Mouse (Mus musculus): ENCODE data around the gene Dnm3. TPM values are rescaled to one million over a fixed set of nuclear protein-coding genes. Genes with fewer than 3 reads are reported as not detected.

The Dnm3 gene
- polyA plus RNA-seq, 1 experiment from 2014 or later = 5.2 TPM

DNA sequence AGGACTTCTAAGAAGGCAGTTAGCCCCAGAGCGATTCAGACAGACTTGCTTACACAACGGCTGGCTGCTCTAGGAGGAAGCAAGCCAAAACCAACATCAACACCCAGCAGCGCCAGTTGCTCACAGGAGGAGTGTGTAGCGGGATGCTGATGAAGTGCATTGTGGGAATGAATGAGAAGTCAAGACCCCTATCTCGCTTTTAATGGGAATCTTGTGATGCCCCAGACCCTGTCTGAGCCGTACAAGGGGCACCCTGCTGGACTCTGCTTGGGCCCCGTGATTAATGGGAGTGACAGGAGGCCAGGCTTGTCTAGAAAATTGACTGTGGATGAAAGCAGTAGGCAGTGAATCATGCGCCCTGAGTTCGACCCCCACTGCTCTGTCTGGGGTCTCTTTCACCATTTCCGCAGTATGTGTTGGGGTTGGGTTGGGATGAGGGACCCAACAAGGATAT, 439.8 kb downstream of the Dnm3 start:
- peak overlapping the region; percentile 70 for H3K27ac ChIP-seq (ENCODE audit: low read length)
- peaks cover 35% of the 10 kb centered on the region for H3K4me1 ChIP-seq (ENCODE audit: control insufficient read depth, insufficient read depth, low read length)
- no peaks in the 10 kb centered on the region for H3K27me3 ChIP-seq (replicated peaks; ENCODE audit: control insufficient read depth, insufficient read depth, low read length)
- H3K9ac ChIP-seq (ENCODE audit: low read depth, low read length) = no peak overlapping the region
- 0 out of 2 replicates have a peak, but pooled peaks have one; percentile 14 for ATAC-seq
- no peak overlapping the region for H3K4me2 ChIP-seq (ENCODE audit: low read depth, low read length)
- H3K9me3 ChIP-seq (ENCODE audit: control insufficient read depth, low read length) = no peaks in the 10 kb centered on the region
- H3K36me3 ChIP-seq (ENCODE audit: control insufficient read depth, insufficient read depth, low read length) = no peaks in the 10 kb centered on the region
- no peak overlapping the region for H3K4me3 ChIP-seq (ENCODE audit: low read length)
- 60% methylated on average over 10 of the region's 10 CpGs for WGBS

GRCm38 (mm10) chr1:162037185-162037765, 440.6 kb downstream of the Dnm3 start:
- Histone ChIP-seq H3K4me1 (ENCODE audit: control insufficient read depth, insufficient read depth, low read length) (peaks cover 35% of the 10 kb centered on the region), H3K27me3 (replicated peaks; ENCODE audit: control insufficient read depth, insufficient read depth, low read length) (no peaks in the 10 kb centered on the region), H3K9me3 (ENCODE audit: control insufficient read depth, low read length) (no peaks in the 10 kb centered on the region), H3K4me3 (ENCODE audit: low read length) (no peak overlapping the region), H3K27ac (ENCODE audit: low read length) (peak overlapping the region; percentile 70), H3K36me3 (ENCODE audit: control insufficient read depth, insufficient read depth, low read length) (no peaks in the 10 kb centered on the region), H3K9ac (ENCODE audit: low read depth, low read length) (no peak overlapping the region), H3K4me2 (ENCODE audit: low read depth, low read length) (no peak overlapping the region)
- 40% methylated on average over 6 of the region's 6 CpGs for WGBS
- ATAC-seq = peak; percentile 69

DNA sequence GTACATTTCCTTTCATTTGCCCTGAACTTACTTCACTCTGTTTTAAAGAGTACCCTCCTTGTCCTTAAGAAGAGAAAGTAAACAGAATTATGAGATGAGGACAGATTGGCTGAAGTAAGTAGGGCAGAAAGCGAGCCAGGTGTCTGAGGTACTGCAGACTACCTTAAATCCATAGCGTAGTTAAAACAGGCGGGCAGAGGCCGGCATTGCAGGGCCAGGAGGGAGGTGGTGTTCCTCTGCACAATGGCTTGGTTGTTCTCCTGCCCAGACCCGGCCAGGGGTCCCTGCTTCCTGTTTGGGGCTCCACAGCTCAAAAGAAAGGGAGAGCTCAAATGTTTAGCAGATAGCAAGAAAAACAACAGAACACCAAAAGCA, 441.4 kb downstream of the Dnm3 start:
- no peak; the same call in 1 of the 2 replicates for ATAC-seq

DNA sequence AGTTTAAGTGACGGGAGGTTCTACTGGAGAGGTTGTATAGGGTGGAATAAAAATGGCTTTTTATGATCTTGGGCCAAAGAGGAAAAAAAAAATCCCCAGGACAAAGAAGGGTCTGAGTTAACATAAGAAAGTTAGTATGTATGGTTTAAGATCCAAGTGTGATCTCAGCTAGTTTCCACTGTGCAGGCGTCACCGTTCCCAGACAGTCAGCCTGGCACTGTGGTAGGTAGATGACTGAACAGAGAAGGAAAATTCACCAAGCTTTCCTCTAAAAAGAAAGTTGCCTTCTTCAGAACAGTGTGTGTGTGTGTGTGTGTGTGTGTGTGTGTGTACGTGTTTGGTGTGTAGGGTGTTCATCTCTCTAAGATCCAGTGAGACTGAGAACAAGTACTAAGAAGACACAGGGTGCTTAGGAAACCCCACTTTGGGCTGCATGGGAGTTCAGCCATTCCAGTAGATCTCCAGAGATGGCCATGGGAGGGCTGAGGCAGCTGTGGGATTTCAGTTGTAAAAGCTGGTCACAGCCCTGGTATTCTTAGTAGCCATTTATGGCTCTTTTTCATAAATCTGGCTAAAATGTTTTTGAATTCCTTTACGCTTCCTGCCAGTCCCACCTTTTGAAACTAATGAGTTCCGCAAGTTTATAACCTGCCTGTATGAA, 441.9 kb downstream of the Dnm3 start:
- no peak overlapping the region for H3K9ac ChIP-seq (ENCODE audit: low read depth, low read length)
- no peak overlapping the region for H3K4me2 ChIP-seq (ENCODE audit: low read depth, low read length)
- H3K9me3 ChIP-seq (ENCODE audit: control insufficient read depth, low read length) = no peaks in the 10 kb centered on the region
- peak overlapping the region; percentile 73 for H3K27ac ChIP-seq (ENCODE audit: low read length)
- H3K27me3 ChIP-seq (replicated peaks; ENCODE audit: control insufficient read depth, insufficient read depth, low read length) = no peaks in the 10 kb centered on the region
- no peak overlapping the region for H3K4me3 ChIP-seq (ENCODE audit: low read length)
- peaks cover 28% of the 10 kb centered on the region for H3K4me1 ChIP-seq (ENCODE audit: control insufficient read depth, insufficient read depth, low read length)
- WGBS = 78% methylated on average over 6 of the region's 6 CpGs
- no peak for ATAC-seq
- no peaks in the 10 kb centered on the region for H3K36me3 ChIP-seq (ENCODE audit: control insufficient read depth, insufficient read depth, low read length)

More for the DNA sequence above, 441.4 kb downstream of the Dnm3 start:
- 12% methylated on average over 5 of the region's 5 CpGs for WGBS
- Histone ChIP-seq H3K9ac (ENCODE audit: low read depth, low read length) (no peak overlapping the region), H3K4me2 (ENCODE audit: low read depth, low read length) (no peak overlapping the region), H3K9me3 (ENCODE audit: control insufficient read depth, low read length) (no peaks in the 10 kb centered on the region), H3K27ac (ENCODE audit: low read length) (peak overlapping the region; percentile 73), H3K36me3 (ENCODE audit: control insufficient read depth, insufficient read depth, low read length) (no peaks in the 10 kb centered on the region), H3K4me1 (ENCODE audit: control insufficient read depth, insufficient read depth, low read length) (peaks cover 33% of the 10 kb centered on the region), H3K4me3 (ENCODE audit: low read length) (no peak overlapping the region), H3K27me3 (replicated peaks; ENCODE audit: control insufficient read depth, insufficient read depth, low read length) (no peaks in the 10 kb centered on the region)

DNA sequence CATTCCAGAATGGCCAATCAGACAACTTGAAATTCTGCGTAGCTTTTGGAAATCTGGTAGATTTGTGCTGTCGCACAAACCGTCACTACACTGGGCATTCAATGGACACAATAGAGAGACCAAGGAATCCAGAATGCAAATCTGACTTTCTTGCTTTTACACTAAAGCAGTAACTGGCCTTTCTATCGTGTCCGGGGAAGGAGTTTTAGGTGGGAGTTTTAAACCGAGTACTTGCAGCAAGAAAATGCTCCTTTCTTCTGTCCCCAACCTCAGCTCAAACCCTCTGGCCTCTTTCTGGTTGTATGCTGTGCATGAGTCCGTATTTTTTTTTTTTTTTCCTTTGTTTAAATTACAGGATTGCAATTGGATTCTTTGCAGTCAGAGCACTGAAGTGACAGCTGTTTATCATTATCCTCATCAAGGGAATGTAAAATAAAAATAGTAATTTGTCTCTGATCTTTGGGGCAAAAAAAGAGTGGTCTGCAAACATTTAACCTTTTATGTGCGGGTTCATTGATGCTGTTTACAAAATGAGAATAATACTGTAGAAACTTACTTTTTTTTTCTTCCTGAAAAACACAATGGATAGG, 454.1 kb downstream of the Dnm3 start:
- no peak for ATAC-seq
- H3K9ac ChIP-seq (ENCODE audit: low read depth, low read length) = no peak overlapping the region
- no peaks in the 10 kb centered on the region for H3K27me3 ChIP-seq (replicated peaks; ENCODE audit: control insufficient read depth, insufficient read depth, low read length)
- peaks cover 4% of the 10 kb centered on the region; the same call in 1 of the 2 replicates for H3K4me1 ChIP-seq (ENCODE audit: control insufficient read depth, insufficient read depth, low read length)
- no peak overlapping the region for H3K4me3 ChIP-seq (ENCODE audit: low read length)
- no peak overlapping the region for H3K4me2 ChIP-seq (ENCODE audit: low read depth, low read length)
- 60% methylated on average over 8 of the region's 8 CpGs for WGBS
- no peaks in the 10 kb centered on the region for H3K9me3 ChIP-seq (ENCODE audit: control insufficient read depth, low read length)
- H3K27ac ChIP-seq (ENCODE audit: low read length) = no peak overlapping the region; the same call in 1 of the 2 replicates
- no peaks in the 10 kb centered on the region for H3K36me3 ChIP-seq (ENCODE audit: control insufficient read depth, insufficient read depth, low read length)

DNA sequence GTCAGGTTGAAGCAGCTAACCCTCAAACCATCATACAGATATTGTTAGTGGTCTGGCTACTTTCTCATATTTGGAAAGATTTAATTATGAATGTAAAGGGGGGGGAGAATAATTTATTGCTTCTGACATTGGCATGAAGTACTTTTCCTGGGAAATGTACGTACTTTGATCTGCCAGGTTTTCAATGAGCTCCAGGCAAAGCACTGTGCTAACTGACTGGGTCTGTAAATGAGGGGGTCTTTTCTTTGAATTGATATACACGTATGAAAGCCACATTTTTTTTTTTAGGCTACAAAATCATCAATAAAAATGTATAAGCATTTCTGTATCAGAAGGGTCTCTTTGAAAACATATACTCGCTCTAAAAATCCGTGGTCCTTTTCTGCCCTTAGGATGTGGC, 457.1 kb downstream of the Dnm3 start:
- WGBS = 68% methylated on average over 4 of the region's 4 CpGs
- Histone ChIP-seq H3K9ac (ENCODE audit: low read depth, low read length) (no peak overlapping the region), H3K4me2 (ENCODE audit: low read depth, low read length) (no peak overlapping the region), H3K4me1 (ENCODE audit: control insufficient read depth, insufficient read depth, low read length) (peaks cover 16% of the 10 kb centered on the region), H3K27me3 (replicated peaks; ENCODE audit: control insufficient read depth, insufficient read depth, low read length) (no peaks in the 10 kb centered on the region), H3K9me3 (ENCODE audit: control insufficient read depth, low read length) (no peaks in the 10 kb centered on the region), H3K36me3 (ENCODE audit: control insufficient read depth, insufficient read depth, low read length) (no peaks in the 10 kb centered on the region), H3K27ac (ENCODE audit: low read length) (no peak overlapping the region), H3K4me3 (ENCODE audit: low read length) (no peak overlapping the region)
- ATAC-seq = no peak

DNA sequence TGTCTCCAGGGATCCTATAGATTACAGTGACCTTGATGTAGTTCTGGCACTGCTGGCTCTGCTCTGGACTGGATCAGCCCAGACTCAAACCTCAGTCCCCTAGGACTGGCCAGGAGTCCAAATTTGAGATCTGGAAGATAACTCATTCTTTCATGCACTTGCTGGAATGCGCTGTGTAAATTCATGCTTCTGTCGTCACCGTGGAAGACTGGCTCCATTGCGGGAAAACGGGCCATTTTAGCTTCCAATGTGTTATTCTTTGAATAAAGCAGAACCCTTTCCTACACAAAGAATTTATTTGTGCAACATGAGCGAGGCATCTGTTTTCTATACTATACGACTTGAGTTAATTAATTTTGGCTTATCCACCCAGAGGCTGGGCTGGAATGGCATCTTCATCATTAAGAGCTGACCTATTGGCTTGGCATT, 457.5 kb downstream of the Dnm3 start:
- 0 out of 2 replicates have a peak, but pooled peaks have one; percentile 25 for ATAC-seq
- 54% methylated on average over 7 of the region's 7 CpGs for WGBS
- Histone ChIP-seq H3K9ac (ENCODE audit: low read depth, low read length) (no peak overlapping the region), H3K4me2 (ENCODE audit: low read depth, low read length) (no peak overlapping the region), H3K27ac (ENCODE audit: low read length) (peak overlapping the region; percentile 11; the same call in 1 of the 2 replicates), H3K4me1 (ENCODE audit: control insufficient read depth, insufficient read depth, low read length) (peaks cover 16% of the 10 kb centered on the region), H3K27me3 (replicated peaks; ENCODE audit: control insufficient read depth, insufficient read depth, low read length) (no peaks in the 10 kb centered on the region), H3K9me3 (ENCODE audit: control insufficient read depth, low read length) (no peaks in the 10 kb centered on the region), H3K36me3 (ENCODE audit: control insufficient read depth, insufficient read depth, low read length) (no peaks in the 10 kb centered on the region), H3K4me3 (ENCODE audit: low read length) (no peak overlapping the region)

- 60% methylated on average over 6 of the region's 6 CpGs for WGBS
- Histone ChIP-seq H3K4me1 (ENCODE audit: control insufficient read depth, insufficient read depth, low read length) (peaks cover 21% of the 10 kb centered on the region), H3K4me3 (ENCODE audit: low read length) (no peak overlapping the region)
These were observed 459.2 kb downstream of the Dnm3 start for GRCm38 (mm10) chr1:162018601-162018977.

DNA sequence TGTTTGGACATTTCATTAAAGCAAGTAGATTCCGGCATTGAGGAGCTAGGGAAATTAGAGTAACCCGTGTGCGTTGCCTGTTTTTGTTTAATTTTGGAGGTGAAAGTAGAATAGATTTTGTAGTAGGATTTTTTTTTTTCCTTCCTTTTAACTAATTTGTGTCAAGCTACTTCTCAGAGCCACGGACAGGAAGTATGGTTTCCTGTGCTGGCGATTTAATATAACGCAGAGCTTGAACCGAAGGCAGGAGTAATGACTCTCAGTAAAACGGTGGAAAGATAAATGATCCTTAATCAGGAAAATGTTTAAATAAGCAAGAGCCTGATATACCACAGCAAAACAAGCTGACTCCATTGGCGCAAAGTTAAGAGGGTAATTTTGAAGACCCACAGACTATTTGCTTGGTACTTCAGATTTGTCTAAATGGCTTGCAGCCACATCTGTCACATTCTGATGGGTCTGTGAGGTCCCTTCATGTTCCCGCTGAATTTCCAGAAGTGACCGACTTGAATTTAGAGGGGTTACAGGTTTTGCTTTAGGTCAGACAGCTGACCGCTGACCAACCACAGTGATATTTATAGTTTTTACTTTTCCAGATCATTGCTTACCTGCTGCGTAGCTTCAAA, 459.7 kb downstream of the Dnm3 start:
- H3K27me3 ChIP-seq (replicated peaks; ENCODE audit: control insufficient read depth, insufficient read depth, low read length) = no peaks in the 10 kb centered on the region
- peaks cover 23% of the 10 kb centered on the region for H3K4me1 ChIP-seq (ENCODE audit: control insufficient read depth, insufficient read depth, low read length)
- no peaks in the 10 kb centered on the region for H3K9me3 ChIP-seq (ENCODE audit: control insufficient read depth, low read length)
- peak overlapping the region; percentile 74 for H3K27ac ChIP-seq (ENCODE audit: low read length)
- H3K9ac ChIP-seq (ENCODE audit: low read depth, low read length) = no peak overlapping the region
- WGBS = 42% methylated on average over 13 of the region's 13 CpGs
- no peak overlapping the region for H3K4me3 ChIP-seq (ENCODE audit: low read length)
- H3K36me3 ChIP-seq (ENCODE audit: control insufficient read depth, insufficient read depth, low read length) = no peaks in the 10 kb centered on the region
- H3K4me2 ChIP-seq (ENCODE audit: low read depth, low read length) = no peak overlapping the region
- ATAC-seq = no peak

More at GRCm38 (mm10) chr1:162018601-162018977, 459.2 kb downstream of the Dnm3 start:
- H3K9me3 ChIP-seq (ENCODE audit: control insufficient read depth, low read length) = no peaks in the 10 kb centered on the region
- no peaks in the 10 kb centered on the region for H3K36me3 ChIP-seq (ENCODE audit: control insufficient read depth, insufficient read depth, low read length)
- no peaks in the 10 kb centered on the region for H3K27me3 ChIP-seq (replicated peaks; ENCODE audit: control insufficient read depth, insufficient read depth, low read length)
- H3K9ac ChIP-seq (ENCODE audit: low read depth, low read length) = no peak overlapping the region
- H3K4me2 ChIP-seq (ENCODE audit: low read depth, low read length) = no peak overlapping the region
- H3K27ac ChIP-seq (ENCODE audit: low read length) = no peak overlapping the region
- ATAC-seq = no peak

All from intestine, embryonic 16.5 days (tissue).